Mouse (Mus musculus): ENCODE data around the gene Uts2b.

DNA sequence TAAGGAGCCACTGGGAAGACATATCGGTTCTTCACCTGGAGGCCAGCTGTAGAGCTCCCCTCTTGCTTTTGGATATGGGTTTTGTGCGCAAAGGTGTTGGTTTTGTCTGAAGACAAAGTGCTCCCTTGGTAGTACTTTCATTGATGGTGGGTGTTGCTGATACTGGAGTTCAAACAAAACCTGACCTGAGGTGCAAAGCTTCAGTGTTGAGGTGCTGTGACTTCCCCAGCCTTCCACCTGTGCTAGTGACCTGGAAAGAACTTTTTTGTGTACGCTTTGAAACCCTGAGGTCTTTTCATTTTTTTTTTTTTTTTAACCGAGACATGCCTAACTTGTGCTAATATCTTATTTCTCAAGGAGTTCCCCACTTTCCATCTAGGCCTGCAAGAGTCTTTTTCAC lies 20.3 kb upstream of the Uts2b start:
- TF ChIP-seq CTCF (IDR thresholded peaks at IDR 0.05; ENCODE audit: control insufficient read depth, insufficient read depth, low read length) = no peak
- no peak for TF ChIP-seq POLR2A (IDR thresholded peaks at IDR 0.05; ENCODE audit: borderline replicate concordance, control insufficient read depth, low read depth, low read length)
